Mouse (Mus musculus): ENCODE data around the gene Slc12a1.
"Not testable (repeated sequence)": the region's sequence is repeated elsewhere in the genome, so short reads cannot be mapped to it uniquely, and the experiment has no call there.

Slc12a1 gene

DNA sequence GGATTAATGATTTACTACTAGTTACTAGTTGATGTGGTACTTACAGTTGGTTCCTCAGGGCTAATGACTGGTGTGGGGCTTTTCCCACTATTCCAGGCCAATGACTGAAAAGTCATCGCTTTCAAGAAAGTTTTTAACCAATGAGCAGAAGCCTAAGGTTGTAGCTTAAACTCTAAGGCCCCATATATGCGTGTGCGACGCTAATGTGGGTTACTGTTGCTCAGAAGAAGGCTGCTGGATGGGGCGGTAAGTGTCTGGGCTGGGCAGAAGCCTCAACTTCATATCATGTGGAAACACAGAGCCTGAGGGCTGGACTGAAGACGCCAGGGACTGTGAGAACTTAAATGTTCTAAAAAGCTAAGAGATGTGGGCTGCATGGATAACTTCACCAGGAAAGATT, at the start of gene Slc12a1:
Gene Slc12a1 (plus strand): TSS at position 118 of the 400 bp plus-strand sequence.
- DNase-seq (ENCODE audit: low read depth, low spot score) = no peak

DNA sequence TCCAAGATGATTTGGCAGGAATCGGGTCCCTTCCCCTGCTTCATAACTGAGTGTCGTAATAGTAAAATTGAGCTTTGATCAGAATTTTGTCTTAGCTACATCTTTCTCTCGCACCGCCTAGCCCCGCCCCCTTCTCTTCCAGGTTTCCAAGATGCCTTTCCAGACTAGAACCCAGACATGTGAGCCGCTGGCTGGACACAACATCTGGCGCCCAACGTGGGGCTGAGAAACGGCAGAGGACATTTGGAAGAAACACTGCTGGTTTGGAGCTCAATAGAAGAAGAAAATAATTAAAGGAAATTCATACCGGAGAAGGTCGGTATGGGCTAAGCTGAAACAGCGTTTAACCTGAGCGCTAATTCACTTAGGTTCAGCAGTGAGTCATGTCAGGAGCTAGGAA, 47.8 kb upstream of the Slc12a1 start:
- DNase-seq (ENCODE audit: low read depth, low spot score) = not testable (repeated sequence)

DNA sequence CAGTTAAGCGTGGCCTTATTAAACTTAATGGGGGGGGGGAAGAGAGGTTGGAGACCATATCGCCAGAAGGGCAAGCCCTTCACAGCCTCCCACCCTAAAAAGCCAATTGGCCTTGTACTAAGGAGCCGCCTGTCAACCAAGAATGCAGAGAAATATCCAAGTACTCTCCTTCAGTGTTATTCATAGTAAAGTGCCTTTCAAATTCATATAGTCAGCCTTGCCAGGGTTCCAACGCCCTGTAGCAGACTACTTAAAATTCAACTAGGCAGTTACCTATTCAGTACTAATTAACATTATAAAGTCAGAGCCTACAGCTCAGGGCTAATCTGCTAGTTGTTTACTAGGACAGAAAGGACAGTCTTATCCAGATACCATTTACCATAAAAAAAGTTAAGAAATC, 45.8 kb upstream of the Slc12a1 start:
- not testable (repeated sequence) for DNase-seq (ENCODE audit: low read depth, low spot score)

DNA sequence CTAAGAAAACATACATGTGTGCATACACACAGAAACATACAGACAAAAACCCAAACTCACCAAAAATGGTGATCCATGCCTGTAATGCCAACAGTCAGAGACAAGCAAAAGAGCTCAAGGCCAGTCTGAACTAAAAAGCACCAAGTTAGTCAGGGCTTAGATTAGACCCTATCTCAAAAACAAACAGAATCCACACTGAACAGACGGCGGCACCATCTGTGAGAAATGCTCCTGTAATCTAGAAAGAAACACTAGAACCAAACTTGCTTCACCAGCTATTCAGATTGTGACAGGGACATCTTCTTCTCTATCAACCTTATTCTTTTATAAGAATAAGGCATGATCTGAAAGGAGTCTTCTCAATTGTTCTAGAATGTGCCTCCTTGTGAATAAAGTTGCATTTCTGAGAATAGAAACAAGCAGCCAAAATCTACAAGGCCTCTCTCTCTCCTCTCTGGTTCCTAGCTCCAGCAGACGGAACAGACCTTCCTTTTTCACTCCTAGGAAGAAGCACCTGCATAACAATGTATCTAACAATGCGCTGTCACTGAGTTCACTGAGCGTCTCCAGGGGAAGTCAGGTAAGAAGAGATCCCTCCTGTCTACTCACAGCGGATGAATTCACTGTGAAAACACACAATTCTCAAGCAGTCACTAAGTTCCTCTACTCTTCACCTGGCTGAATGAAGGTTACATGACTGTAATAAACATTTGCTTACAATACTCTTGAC, 32.8 kb upstream of the Slc12a1 start:
- peak; percentile 53 for DNase-seq (ENCODE audit: low read depth, low spot score)

DNA sequence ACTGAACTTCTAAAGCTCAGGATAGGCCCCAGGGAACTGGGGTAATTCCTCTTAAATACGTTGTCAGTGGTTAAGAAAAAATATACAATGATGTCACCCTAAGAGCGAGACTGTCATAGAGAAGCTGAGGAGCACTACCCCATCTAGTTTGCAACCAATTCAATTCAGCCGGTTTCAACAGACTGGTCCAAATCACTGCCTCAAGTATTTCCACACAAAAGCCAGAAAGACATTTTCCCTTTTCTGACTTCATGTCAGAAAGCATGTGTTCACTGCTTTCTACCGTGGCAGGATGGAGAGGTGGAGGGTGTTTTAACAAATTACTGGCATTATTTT, 30.0 kb upstream of the Slc12a1 start:
- no peak for DNase-seq (ENCODE audit: low read depth, low spot score)

DNA sequence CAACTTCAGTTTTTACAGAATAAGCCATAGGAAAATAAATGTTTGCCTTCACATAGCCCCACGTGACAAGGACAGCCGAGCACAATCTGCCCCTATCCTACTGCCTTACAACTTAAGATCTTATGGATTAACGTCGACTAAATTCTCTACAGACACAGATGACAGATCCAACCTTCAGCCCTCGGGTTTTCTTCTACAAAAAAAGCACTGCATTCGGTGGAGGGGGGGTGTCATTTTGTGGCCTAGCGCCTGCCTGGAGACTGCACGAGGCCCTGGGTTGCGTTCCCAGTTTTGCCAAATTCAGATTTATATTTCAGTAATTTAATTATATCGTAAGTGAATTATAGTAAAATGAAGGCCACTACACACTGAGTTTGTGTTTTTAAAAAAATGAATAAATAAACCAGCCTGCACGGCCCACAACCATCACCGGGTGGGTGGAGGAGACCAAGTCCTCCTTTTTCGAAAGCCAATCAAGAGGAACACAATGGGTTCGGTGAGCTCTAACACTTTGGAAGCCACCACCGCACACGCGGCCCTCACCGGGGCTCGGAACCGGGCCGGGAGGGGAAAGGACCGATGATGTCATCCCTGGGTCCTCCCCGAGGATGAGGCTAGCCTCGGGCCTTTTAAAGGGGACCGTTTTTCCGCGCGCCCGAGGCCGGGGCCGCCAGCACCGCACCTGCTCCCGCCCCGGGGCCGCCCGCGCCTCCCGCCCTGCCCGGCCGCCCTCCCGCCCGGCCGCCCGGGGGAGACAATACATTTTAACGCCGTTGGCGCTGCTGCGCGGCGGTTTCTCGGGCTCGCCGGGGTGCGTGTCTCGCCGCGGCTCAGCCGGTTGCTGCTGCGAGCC, 29.5 kb upstream of the Slc12a1 start:
- DNase-seq (ENCODE audit: low read depth, low spot score) = no peak

DNA sequence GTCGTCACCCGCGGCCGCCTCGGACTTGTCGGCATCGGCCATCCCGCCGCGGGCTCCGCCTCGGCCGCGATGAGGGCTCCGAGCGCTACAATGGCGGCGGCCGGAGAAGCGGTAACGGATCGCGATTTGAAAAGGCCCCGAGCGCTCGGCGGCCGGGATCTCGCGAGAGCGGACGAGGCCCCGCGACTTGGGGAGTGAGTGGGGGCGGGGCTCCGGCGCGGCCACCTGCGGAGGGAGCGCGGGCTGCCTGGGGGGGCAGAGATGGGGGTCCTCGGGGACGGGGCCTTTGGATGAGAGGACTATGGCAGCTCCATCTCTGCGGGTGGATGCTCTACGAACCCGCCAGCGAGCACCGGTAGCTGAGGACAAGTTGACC, 28.8 kb upstream of the Slc12a1 start, which contains the start of gene Myef2:
Gene Myef2 (minus strand): TSS at position 185 of the 376 bp plus-strand sequence.
- peak; percentile 34 for DNase-seq (ENCODE audit: low read depth, low spot score)

DNA sequence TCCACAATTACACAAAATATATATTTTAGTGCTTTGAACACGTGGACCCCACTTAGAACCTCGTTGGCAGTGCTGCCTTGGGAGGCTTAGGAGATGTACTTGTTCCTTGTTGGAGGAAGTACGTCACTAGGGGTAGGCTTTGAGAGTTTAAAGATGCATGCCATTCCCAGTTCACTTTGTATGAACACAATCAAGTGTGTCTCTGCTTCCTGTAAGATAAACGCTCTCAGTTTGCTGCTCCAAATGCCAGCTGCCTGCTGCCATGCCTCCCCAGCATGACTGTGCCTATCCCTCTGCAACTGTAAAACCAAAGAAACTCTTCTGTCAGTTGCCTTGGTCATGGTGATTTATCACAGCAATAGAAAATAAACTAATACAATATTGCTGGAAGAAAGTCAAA, 26.5 kb upstream of the Slc12a1 start:
- no peak for DNase-seq (ENCODE audit: low read depth, low spot score)

DNA sequence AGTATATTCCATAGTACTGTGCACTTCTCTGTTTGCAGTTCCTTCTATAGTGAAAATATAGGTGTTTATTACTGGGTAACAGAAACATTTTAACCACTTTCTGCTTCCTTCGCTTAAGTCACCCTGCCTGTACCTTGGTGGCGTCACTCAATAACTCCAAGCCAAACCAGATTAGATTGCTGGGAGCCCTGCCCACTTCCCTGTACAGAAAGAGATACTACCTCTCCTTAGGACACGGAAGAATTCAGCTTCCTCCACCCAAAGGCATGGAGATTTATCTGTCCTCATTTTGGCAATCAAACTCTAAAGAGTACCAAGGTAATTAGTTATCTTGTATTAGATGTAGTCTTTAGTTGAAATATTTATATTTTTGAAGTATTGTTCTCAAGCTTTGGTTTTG, 25.5 kb upstream of the Slc12a1 start:
- DNase-seq (ENCODE audit: low read depth, low spot score) = no peak

DNA sequence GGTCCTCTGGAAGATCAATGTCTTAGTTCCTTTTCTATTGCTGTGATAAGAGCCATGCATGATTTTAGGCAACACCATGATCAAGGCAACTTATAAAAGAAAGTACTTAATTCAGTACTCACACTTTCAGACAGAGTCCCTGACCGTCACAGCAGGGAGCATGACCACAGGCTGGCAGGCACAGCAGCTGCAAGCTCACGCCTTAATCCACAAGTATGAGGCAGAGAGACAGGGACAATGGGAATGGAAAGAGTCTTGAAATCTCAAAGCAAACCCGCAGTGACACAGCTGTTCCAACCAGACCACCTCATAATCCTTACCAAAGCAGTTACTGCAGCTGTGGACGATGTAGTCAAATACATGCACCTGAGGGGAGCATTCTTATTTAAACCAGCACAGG, 18.2 kb upstream of the Slc12a1 start:
- no peak for DNase-seq (ENCODE audit: low read depth, low spot score)

DNA sequence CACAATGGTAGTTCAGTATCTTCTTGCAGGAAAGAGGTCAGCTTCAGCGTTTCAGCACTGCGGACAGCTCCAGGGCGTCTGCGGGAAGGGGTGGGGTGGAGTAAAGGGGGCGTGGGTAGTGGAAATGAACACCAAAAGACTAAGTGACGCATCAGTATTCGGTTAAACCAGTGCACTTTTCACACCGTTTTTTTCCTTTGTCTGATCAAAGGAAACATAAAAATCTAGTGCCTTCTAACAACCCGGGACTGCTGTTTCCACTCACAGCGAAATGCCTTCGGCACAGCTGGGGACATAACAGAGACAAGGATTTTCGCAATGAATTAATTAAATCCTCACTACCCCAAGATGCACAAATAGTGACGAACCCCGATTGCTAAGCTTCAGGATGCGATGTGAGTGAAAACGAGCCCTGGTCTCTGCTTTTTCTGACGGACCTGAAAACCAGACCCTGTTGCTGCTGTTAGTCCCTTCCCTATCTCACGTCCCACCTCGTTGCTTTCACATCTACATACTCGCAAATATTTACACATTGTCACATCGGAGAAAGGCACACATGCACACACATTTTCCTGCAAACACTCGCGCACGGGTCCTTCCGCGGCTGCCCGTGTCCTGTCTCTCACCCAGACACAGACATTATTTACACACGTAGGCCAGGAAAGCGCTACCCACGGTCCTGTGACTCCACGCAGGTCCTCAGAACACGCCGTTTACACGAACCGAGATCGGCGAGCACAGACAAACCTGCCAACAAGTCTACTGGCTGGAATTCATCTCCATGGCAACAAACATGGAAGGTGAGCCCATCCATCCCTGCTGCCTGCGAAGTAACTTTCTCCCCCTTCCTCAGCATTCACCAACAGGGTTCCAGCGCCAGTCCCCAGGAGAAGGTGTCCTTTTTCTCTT, 16.1 kb upstream of the Slc12a1 start, which contains the start of gene Ctxn2:
Gene Ctxn2 (plus strand): TSS at position 790 of the 909 bp plus-strand sequence.
- peak; percentile 74 for DNase-seq (ENCODE audit: low read depth, low spot score)

DNA sequence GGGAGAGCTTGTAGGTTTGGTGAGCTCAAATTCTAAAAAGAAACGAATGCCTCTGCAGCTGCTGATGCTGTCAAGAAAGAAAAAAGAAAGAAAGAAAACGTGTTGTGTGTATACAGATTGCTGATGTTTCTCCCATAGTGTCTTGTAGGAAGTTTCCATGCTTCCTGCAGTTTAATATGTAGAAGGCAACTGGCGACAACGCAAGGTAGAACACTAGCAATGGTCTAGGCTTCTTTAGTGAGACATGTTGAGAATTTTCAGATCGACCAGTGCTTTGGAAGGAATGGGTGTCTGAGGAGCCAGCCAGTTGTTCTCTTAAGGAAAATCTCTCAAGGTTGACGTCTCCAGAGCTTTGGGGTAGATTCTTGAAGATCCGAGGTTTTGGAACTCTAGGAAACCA, 15.5 kb upstream of the Slc12a1 start:
- DNase-seq (ENCODE audit: low read depth, low spot score) = peak; percentile 28

DNA sequence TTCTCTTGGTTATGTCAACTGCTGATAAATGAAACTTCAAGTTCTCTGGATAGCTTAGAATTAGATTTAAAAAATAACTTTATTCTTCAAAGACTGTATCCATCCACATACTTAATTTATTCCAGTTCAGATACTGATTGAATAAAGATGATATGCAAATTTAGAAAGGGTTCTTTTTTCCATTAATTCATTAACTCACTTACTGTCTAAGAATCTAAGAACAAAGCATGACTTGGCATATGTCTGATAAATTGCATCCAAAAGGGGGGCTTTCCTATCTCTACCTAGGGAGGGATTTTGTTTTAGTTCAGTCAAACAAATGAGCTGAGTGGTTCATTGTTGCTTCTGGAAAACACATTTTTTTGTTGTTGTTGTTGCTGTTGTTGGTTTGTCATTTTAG, 10.0 kb upstream of the Slc12a1 start:
- no peak for DNase-seq (ENCODE audit: low read depth, low spot score)

DNA sequence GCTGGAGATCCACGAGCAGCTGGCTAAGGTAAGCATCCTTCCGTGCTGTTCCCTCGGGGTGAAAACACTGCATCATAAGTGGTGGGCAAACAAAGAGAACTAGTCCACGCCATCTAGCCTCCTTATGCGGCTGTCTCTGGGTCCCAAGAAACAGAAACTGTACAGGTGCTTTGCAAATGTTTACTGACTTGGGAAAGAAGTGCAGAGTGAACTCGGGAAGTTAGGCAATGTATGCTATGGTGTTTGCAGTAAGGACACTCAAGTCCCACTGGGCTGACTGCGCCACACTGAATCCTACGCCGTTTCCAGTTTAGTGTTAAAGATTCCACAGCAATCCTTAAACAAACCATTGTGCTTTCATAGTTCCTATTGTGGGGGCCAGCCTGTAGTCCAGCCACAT, 2.0 kb downstream of the Slc12a1 start:
- DNase-seq (ENCODE audit: low read depth, low spot score) = no peak

DNA sequence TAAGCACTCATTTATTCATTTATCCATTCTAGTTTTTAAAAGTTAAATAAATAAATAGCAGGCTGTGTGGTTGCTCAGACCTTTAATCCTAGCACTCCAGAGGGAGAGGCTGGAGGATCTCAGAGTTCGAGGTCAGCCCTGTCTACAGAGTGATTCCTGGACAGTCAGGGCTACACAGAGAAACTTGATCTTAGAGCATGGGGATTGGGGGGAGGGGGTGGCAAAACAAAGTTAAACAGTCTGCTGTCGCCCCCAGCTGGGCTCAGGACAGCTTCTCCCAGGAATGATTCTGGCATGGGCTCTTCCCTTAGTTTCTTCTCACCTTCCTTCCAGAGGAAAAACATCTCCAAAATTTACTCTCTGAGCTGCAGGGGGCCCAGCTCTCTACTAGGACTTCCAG, 3.2 kb downstream of the Slc12a1 start:
- no peak for DNase-seq (ENCODE audit: low read depth, low spot score)

DNA sequence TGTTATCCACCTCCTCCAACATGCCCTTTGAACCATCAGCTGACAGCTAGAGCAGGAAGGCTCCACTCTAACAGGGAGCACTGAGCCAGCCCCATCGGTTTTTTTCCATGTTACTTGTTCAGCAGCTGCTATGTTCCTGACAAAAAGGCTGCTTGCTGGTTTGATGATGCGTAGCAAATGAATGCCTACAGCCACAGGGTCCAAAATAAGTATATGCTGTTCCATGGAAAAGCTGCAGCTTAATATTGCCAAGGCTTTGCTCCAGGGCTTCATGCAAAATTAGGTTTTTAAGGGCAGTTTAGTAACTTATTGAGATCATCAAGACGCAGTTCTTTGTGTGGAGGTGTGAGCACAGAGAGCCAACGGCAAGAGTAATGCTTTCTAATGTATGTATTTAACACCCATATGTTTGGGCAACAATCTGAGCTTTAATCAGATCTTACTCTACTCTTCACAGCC, 9.7 kb downstream of the Slc12a1 start:
- DNase-seq (ENCODE audit: low read depth, low spot score) = no peak

DNA sequence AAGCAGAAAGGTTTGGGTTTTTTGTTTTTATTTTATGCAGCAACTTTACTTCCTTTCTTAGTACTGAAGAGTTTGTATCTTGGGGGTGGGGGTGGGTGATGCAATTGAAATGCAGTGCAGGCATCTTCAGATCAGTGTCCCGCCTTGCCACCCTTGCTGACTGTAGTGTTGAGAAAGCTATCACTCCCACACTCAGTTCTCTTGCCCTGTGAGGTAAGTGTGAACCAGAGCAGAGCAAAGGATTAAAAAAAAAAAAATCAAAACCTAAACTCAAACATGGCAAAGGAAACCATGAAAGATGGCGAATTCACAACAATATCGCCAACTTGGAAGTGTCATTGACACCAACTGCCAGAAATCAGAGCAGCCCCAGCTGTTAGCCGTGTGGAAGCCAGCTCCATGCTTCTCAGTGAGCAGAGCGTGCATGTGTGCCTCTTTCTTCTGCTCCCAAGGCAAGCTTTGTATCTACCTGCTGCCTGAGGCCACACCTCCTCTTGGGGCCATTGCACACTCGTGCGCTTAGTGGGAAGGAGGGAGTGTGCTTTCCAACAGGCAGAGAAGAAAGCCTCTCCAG, 26.0 kb downstream of the Slc12a1 start:
- DNase-seq (ENCODE audit: low read depth, low spot score) = peak; percentile 48

DNA sequence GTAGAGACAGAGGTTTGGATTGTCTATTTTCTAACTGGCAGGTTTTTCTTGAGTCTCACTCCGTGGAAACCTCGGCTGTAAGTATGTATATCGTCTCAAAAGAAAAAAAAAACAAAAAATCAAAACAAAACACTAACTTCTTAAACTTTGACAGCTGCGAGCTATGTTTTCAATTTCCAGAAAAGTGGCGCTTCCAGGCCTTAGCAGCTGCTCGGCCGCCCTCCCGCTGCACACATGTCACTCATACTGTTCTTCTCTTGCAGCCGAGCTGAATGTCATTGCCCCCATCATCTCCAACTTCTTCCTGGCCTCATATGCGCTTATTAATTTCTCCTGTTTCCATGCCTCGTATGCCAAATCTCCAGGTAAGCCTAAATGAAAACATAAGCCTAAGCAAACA, 35.6 kb downstream of the Slc12a1 start:
- no peak for DNase-seq (ENCODE audit: low read depth, low spot score)

DNA sequence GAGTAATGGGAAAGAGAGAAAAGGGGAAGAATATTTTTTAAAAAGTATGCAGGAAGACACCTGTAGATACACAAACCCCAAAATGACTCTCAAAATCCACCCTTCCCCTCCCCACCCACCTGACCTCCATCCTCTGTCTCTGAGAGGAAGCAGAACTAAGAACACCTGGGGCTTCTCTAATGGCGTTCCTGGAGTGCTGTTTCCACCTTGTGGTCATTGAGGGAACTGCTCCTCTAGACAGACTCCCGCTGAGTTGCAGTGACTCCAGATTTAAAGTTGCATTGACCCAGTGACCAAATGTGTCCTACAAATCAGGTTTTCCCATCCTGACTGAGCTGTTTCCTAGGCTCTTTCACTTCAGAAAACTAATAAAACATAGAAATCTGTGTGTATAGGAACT, 36.9 kb downstream of the Slc12a1 start:
- DNase-seq (ENCODE audit: low read depth, low spot score) = peak; percentile 46

DNA sequence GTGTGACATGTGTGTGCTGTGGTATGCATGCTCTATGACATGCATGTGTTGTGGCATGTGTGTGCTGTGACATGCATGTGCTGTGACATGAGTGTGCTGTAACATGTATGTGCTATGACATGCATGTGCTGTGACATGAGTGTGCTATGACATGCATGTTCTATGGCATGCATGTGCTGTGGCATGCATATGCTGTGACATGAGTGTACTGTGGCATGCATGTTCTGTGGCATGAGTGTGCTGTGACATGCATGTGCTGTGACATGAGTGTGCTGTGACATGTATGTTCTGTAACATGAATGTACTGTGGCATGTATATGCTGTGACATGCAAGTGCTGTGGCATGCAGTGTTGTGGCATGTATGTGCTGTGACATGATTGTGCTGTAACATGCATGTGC, 40.6 kb downstream of the Slc12a1 start:
- no peak for DNase-seq (ENCODE audit: low read depth, low spot score)

DNA sequence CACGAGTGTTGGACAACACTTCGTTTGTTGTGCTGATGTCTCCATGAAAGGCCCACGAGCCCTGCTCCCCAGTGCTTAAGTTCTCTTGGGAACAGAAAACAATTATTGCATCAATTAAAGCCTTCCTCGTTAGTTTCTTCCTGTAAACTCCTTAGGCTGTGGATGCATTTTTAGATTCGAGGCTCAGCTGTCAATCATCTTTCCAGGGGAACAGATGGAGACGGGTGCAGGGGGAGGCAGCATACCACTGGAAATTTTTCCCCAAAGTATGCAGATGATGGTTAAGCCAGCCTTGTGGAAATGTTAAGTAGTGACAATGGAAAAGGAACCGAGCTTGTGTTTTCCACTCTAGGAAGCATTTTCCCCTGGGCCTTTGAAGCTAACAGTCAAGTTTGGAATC, 44.5 kb downstream of the Slc12a1 start:
- DNase-seq (ENCODE audit: low read depth, low spot score) = no peak

All from telencephalon, adult 2 months (tissue).